Mouse (Mus musculus) mouse embryonic stem cell (cell line): ENCODE measurements around the gene Tceal6.
"Not testable (repeated sequence)": the region's sequence is repeated elsewhere in the genome, so short reads cannot be mapped to it uniquely, and the experiment has no call there.

Source experiments
- in situ Hi-C, 2 experiments: fragments of 300-500 bp; cut with MboI; formaldehyde crosslinking; loops; 1 replicate in 1 of 2; 3 replicates in 1 of 2; pipeline ENCODE4 v1.14.3; 2019 to 2020; ENCODE audit warnings: low sequenced_read_pairs in 2 of 2, low pct_unique_long_range_greater_than_20kb in 1 of 2, mixed read lengths in 1 of 2; ENCODE audit not compliant: unreplicated experiment in 1 of 2

Gene Tceal6

GRCm38 (mm10) chrX:135210436-135211221, at the start of gene Tceal6:
Gene Tceal6 (minus strand): TSS chrX:135210687.
- in situ Hi-C loops: loop anchor here in 1 of 2 experiments (25.0 kb wide), 1 partner anchor 148 kb away; no protein-coding TSS in a partner anchor

GRCm38 (mm10) chrX:135209773-135210435, 583 bp downstream of the Tceal6 start:
- in situ Hi-C loops: loop anchor here in 1 of 2 experiments (25.0 kb wide), 1 partner anchor 148 kb away; no protein-coding TSS in a partner anchor

GRCm38 (mm10) chrX:135189924-135190323, 20.6 kb downstream of the Tceal6 start:
- in situ Hi-C loops: not testable (repeated sequence)

- in situ Hi-C loops: not testable (repeated sequence)
These were observed 21.8 kb downstream of the Tceal6 start for GRCm38 (mm10) chrX:135188661-135189060.

DNA sequence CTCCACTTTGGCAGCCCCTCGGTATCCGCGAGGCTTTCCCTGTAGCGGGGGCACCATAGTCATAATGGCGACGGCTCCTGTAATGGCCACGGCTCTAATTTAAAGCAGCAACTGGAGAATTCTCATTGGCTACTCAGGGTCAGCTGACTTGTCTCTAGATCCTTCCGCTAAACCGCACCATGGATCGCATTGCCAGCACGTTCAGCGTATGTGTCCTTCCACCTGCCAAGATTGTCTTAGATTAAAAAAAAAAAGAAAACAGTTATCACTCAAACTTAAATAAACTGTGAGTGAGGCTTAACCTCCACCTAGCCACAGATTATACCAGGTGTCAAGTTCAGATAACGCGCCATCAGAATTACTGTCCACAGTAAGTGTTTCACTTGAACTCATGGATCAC, 33.0 kb downstream of the Tceal6 start, which contains the start of gene Gm15023:
Gm15023 (minus strand) TSS at position 101 of the 400 bp plus-strand sequence.
- in situ Hi-C loops: not testable (repeated sequence)
